Mouse (Mus musculus) C2C12 (cell line): ENCODE measurements at regions not wholly inside any gene's neighbourhood (a gene's known extent, or its start where the extent isn't known, plus 50 kb on each side); places are given as distances from the start of the nearest gene placed in this dataset.

ENCODE experiments used
- CEBPB ChIP-seq: IDR thresholded peaks from one replicate; pipeline ENCODE4 v1.6.1; 2011; ENCODE audit warnings: low read depth, mild to moderate bottlenecking, control low read depth, moderate library complexity
- CTCF ChIP-seq: IDR thresholded peaks from one replicate; pipeline ENCODE4 v1.5.1; 2011; ENCODE audit not compliant: control insufficient read depth, insufficient read depth, insufficient read length
- FOSL1 ChIP-seq: IDR thresholded peaks from one replicate; pipeline ENCODE4 v1.8.0; 2011; ENCODE audit warnings: mild to moderate bottlenecking, low read length; ENCODE audit not compliant: poor library complexity, insufficient read depth, severe bottlenecking
- MAX ChIP-seq: IDR thresholded peaks from one replicate; pipeline ENCODE4 v1.6.1; 2011; ENCODE audit warnings: mild to moderate bottlenecking, control low read depth
- MYOD1 ChIP-seq: IDR thresholded peaks from one replicate; pipeline ENCODE4 v1.6.1; 2011; ENCODE audit warnings: low read depth; ENCODE audit not compliant: control insufficient read depth, insufficient read length
- MYOG ChIP-seq: IDR thresholded peaks from one replicate; pipeline ENCODE4 v1.6.1; 2011; ENCODE audit not compliant: control insufficient read depth, insufficient read length; ENCODE audit errors: extremely low read depth
- USF1 ChIP-seq: IDR thresholded peaks from one replicate; pipeline ENCODE4 v1.6.1; 2011; ENCODE audit warnings: low read depth, mild to moderate bottlenecking, control low read depth, moderate library complexity

GRCm38 (mm10) chr15:61708928-61709327 is 786.1 kb upstream of the A1bg start:
- TF ChIP-seq MYOG (no peak), USF1 (no peak), CTCF (no peak), MAX (no peak), MYOD1 (no peak), FOSL1 (no peak), CEBPB (no peak)
